Mouse (Mus musculus): ENCODE data around the gene Rhbdd3.

- TF ChIP-seq GATA2 (IDR thresholded peaks at IDR 0.05; ENCODE audit: borderline replicate concordance, low read depth, low read length) (no peak), CTCF (IDR thresholded peaks at IDR 0.05; ENCODE audit: low read depth, low read length) (no peak)
These were observed 5.3 kb downstream of the Rhbdd3 start for GRCm38 (mm10) chr11:5103986-5104509.
